Mouse (Mus musculus) heart, postnatal 0 days (tissue): Measurements from ENCODE around the gene Cdk14.

ENCODE experiments used
- CTCF ChIP-seq: IDR thresholded peaks from 2 replicates; pipeline ENCODE4 v1.5.1; 2016; ENCODE audit warnings: antibody characterized with exemption, control low read depth, low read depth
- EP300 ChIP-seq: IDR thresholded peaks from 2 replicates; pipeline ENCODE4 v1.6.1; 2016; ENCODE audit warnings: antibody characterized with exemption, low read depth

- TF ChIP-seq CTCF (no peak), EP300 (no peak)
These were observed 375.8 kb downstream of the Cdk14 start for GRCm38 (mm10) chr5:5044326-5044725.
